Mouse (Mus musculus): ENCODE data around the gene Cntn4. TPM values are rescaled to one million over a fixed set of nuclear protein-coding genes. Genes with fewer than 3 reads are reported as not detected.
"Not testable (repeated sequence)": the region's sequence is repeated elsewhere in the genome, so short reads cannot be mapped to it uniquely, and the experiment has no call there.

Cntn4 gene
- total RNA-seq, 4 experiments from 2014 or later, result not detected

- DNase-seq (ENCODE audit: low spot score), result no peak
Observed at GRCm38 (mm10) chr6:106329636-106330035, 652.2 kb downstream of the Cntn4 start.

GRCm38 (mm10) chr6:106332466-106332865 lies 655.0 kb downstream of the Cntn4 start:
- DNase-seq (ENCODE audit: low spot score), result no peak

- no peak for DNase-seq (ENCODE audit: low spot score)
Observed at GRCm38 (mm10) chr6:106332933-106333332, 655.5 kb downstream of the Cntn4 start.

DNA sequence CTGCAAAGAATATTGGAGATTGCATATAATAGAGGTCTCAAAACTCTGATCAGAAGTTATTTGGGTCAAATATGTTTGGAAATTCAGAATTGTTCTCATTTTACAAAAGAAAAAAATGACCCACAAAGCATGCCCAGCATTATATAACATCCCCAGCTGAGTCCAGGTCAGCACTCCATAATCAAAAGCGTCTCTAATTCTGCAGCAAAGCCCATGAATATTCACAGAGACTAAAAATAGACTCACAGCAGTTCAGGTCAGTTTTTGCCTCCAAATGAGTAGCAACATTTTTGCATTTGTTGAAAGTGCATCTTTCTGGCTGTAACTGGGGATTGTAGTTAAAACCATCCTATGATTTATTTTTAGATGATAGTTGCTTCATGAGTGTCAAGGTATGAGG lies 657.6 kb downstream of the Cntn4 start:
- DNase-seq (ENCODE audit: low spot score), result no peak

- no peak for DNase-seq (ENCODE audit: low spot score)
Observed at GRCm38 (mm10) chr6:106336805-106337204, 659.3 kb downstream of the Cntn4 start.

GRCm38 (mm10) chr6:106337829-106338228 lies 660.4 kb downstream of the Cntn4 start:
- no peak for DNase-seq (ENCODE audit: low spot score)

GRCm38 (mm10) chr6:106341114-106341513 lies 663.7 kb downstream of the Cntn4 start:
- no peak for DNase-seq (ENCODE audit: low spot score)

DNA sequence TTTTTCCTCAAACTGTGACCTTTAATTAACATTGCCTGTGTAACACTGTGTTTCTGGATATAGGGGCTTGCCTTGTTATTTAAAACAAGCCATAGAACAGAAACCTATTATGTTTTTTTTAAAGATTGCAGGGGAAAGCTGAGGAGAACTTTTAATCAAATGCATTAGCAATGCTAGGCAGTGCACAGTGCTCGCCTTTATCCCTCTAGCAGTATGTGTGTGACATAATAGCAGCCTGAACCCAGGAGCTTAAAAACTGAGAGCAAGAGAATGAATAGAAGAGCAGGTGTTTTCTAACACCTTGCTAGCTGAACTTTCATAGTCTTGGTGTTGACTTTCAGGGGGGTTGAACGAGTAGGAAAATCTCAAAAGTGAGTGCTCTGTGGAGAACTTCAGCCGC lies 672.6 kb downstream of the Cntn4 start:
- no peak for DNase-seq (ENCODE audit: low spot score)

DNA sequence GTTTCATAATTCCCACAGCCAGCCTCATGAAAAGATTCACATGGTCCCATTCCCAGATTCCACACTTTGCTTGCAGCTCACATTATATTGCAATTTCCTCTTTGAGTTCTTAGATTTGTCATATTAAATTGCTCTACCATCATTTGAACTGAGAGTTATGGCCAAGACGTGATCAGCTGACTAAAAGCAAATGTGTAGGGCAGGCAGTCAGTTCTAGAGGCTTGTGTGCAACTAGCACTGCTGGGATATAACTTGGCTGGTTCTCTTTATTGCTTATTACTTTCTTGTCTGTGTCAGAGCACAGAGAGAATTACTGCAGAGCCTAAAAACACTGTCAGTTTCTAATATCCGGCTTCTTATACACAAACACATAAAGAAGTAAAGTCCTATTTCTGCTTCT lies 673.9 kb downstream of the Cntn4 start:
- DNase-seq (ENCODE audit: low spot score), result no peak

DNA sequence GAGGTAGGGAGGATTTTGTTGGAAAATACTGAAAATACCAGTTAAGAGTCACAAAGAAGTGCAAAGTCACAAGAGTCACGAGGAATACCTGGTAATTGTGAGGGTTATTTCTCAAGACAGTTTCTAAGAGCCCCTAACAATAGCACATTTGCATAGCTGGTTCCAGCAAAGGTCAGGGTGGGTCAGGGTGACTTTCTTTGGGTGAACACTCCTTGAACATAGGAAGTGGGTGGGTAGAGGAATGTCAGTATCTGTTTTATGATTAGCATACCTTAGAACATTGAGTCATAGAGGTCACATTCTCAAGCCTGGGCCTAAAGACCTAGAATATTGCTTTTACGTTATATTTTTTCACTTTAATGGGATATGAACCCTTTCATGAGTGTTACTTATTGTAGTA lies 681.3 kb downstream of the Cntn4 start:
- not testable (repeated sequence) for DNase-seq (ENCODE audit: low spot score)

DNA sequence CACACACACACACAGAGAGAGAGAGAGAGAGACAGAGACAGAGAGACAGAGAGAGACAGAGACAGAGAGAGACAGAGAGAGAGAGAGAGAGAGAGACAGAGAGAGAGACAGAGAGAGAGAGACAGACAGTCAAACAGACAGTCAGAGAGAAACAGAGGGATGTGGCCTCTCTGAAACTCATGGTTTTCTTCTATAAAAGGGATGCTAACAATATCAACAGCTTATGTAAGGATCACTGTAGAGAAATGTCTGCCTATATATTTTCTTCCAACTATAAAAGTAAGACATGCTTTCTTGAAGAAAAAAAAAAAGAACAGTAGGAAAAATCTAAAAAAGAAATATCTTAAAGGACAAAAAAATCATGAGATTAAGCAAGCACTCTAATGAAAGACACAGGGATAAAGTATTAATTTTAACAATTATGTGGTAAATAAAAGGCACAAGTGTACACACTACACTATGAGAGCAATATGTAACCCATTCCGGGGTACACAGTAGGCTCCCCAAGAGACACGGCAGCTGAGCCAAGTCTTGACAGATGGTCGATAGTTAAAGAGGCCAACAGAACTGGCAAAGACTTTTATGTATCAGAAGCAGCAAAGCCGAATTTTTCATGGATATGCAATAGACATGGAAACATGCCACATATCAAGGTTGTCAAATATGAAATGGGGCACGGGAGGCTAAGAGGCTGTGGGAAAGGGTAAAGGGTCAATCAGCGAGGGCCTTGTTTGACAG lies 704.0 kb downstream of the Cntn4 start:
- no peak for DNase-seq (ENCODE audit: low spot score)

GRCm38 (mm10) chr6:106387833-106388406 lies 710.5 kb downstream of the Cntn4 start:
- DNase-seq (ENCODE audit: low spot score), result no peak

DNA sequence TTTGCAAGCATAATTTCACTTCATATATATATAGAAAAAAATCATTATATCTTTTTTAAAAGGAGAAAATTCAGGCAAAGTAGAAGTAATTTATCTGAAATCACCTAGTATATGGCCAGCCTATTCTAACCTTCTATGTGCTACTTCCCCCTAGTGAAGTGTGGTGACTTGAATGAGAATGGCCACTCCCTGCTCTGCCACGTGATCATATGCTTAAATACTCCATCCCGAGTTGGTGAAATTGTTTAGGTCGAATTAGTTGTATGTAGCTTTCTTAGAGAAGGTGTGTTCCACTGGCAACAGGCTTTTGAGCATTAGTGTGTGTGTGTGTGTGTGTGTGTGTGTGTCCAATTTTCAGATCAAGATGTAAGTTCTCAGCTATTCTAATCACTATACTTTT lies 730.6 kb downstream of the Cntn4 start:
- no peak for DNase-seq (ENCODE audit: low spot score)

DNA sequence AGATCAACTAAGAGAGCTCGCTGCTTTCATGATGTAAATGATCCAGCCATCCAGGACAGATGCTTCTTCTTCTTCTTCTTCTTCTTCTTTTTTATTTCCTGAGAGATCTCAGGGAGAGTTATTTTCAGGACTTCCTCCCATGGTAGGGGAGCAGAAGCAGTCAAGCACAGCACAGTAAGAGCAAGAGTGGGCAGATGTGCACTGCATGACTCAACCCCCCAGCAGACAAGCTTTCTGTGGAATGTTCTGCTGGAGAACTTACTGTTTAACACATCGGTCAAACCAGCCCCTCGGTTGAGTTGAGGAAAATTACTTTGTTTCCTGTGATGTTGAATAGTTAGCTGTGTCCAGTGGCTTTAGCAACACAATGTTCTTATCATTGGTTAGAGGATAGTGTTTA lies 731.2 kb downstream of the Cntn4 start:
- DNase-seq (ENCODE audit: low spot score), result no peak

DNA sequence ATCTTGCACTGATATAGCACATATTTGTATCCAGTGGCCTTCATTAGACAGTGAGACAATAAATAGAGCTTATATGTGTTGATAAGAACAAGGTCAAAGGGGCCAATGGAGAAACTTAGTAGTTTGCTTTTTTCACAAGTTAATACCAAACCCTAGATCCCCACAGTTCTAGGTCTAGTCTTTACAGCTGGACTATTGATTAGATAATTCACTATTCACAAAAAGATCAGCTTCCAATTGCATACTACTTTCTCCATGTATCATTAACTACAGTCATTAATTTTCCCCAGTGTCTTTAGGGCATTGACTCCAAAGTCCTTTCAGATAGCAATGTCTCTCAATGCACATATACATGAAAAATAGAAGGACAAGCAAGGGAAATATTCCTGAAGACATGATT lies 745.5 kb downstream of the Cntn4 start:
- DNase-seq (ENCODE audit: low spot score), result no peak

DNA sequence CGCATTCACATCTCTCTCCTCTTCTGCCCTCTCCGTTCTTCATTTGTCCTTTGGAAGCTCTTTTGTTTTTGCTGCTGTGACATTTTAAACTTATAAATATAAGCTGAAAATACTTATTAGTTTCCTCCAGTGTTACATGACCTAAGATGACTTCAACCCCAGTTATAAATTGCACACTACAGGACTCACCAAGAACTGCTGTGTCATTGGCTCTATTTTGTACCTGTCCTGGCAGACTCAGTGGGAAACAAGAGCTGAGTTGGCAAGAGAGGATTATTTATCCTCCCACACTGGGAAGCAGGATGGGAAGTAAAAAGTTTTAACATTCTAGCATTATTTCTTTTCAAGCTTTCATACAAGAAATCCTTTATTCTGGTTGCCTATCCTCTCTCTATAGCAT lies 746.0 kb downstream of the Cntn4 start:
- DNase-seq (ENCODE audit: low spot score), result no peak

DNA sequence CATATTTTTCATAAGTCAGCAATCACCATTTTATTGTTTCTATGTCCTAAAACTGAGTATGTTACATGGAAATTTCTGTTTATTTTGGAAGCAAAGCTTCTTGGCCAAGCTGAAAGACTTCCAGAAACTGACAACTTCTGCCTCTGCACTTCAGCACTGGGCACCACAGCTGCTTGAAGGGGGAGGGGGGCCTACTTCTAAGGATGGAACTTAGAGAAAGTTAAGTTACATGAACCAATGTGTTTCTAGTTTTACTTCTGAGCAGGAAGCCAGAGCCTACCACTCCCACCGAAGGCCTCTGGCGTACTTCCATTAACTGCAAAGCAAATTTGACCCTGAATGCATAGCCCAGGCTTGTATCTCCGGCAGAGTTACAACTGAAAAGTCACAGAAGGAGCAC lies 749.2 kb downstream of the Cntn4 start:
- no peak for DNase-seq (ENCODE audit: low spot score)

DNA sequence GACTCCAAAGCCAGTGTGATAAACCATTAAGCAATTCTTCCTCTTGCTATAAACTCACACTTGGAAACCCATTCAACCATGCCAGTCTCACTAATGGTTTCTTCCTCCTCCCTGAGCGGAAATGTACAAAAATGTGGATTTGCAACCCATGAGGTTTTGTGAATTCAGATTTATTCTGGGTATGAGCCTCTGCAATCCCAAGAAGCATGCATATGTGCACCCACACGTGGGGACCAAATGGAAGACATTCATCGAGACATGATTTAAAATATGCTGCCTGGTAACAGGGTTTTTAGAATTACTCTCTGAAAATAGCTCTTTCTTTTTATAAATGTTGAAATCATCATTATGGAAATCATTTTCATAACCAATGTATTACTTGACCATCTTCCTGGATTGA lies 754.0 kb downstream of the Cntn4 start:
- DNase-seq (ENCODE audit: low spot score), result no peak

- no peak for DNase-seq (ENCODE audit: low spot score)
Observed at GRCm38 (mm10) chr6:106440786-106441185, 763.3 kb downstream of the Cntn4 start.

- DNase-seq (ENCODE audit: low spot score), result no peak
Observed at GRCm38 (mm10) chr6:106441246-106441645, 763.8 kb downstream of the Cntn4 start.

GRCm38 (mm10) chr6:106454131-106454838 lies 776.8 kb downstream of the Cntn4 start:
- no peak for DNase-seq (ENCODE audit: low spot score)

DNA sequence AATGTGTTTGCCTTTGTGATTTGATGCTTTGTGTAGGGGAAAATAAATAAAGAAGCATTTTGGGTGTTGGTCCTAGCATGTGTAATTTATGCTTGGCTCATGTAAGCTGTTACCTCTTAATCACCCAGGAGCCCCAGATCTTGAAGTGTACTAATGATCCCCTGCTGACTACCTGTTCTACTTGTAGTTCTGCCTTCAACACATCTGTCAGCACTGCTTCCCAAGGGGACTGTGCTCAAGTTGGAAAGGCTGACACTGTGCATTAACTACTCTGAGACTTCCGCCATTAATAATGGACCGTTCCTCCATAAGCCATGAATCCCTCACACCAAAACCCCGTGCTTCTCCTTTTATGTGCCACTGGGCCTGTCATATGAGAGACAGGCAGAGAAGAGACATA lies 778.2 kb downstream of the Cntn4 start:
- no peak for DNase-seq (ENCODE audit: low spot score)

DNA sequence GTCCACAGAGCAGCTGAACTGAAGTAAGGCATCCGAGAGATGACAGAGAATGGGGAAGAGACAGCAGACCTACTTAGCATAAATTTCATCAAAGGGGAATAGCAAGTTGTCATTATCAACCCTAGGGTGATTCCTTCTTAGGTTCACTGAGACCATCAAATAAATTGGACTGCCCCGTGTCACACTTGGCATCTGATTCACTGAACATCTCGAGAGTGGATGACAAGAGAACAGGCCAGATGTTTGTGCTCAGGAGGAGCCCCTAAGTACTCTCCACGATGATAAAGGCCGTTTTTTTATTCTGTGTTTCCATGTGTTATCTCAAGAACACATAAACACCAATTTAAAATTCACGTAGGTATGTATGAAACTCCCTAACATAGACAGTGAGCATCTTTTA lies 780.7 kb downstream of the Cntn4 start:
- DNase-seq (ENCODE audit: low spot score), result no peak
